Mouse (Mus musculus) lung, postnatal 14 days (tissue): Measurements from ENCODE around the gene Rpl35a.
"Not testable (repeated sequence)": the region's sequence is repeated elsewhere in the genome, so short reads cannot be mapped to it uniquely, and the experiment has no call there.

Source experiments
- DNase-seq: peaks from one replicate; pipeline ENCODE4 v3.0.0; 2021

The Rpl35a gene

DNA sequence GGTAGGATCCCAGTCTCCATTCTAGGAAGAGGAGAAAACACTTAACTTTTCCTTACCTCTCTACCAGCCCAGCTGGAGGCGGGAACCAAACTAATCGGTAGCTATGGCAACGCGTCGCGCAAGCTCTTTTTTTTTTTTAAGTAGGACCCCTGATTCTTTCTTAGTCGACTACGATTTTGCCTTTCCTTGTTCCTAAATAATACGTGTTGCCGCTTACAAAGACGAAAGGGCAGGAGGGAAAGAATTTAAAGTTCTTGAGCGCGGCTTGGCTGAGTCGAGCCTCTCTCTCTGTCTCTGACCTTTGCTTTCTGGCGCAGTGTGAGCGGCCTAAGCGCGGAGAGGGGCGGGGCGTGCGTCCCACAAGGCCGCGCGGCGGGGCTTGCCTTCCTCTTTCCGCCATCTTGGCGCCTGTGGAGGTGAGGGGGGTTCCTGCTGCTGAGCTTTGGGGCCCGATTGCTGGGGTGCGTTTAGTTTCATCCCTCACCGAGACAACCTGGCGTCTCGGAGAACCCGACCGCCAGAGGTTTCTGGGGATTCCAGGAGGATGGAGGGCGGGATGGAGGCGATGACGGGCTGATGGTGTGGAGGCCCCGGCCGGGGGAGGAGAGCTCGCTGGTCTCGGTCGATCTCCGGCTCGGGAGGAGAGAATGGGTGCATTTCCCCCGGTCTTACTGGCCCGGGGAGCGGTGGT lies at the start of gene Rpl35a, which contains the start of gene Iqcg:
Gene Rpl35a (plus strand): TSS at position 359 of the 691 bp plus-strand sequence.
Gene Iqcg (minus strand): TSS at position 124 of the 691 bp plus-strand sequence.
- peak; percentile 88 for DNase-seq

DNA sequence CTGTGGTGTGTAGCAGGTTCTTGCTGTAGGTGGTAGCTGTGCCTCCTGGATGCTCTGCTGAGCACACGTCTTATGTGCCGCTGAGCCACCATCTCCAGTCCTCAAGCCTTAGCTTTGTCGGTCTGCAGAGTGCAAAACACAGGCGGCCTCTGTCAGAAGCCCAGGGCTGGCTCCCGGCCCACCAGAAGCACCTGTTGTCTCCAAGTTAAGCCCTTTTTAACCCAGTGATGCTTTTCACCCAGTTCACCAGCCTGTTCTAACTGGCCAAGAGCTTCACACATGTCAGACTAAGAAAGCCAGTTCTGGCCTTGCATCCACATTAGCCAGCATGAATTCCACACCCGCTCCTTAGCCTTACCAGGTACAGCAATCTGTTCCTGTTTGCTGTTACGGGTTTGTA lies 49.4 kb upstream of the Rpl35a start:
- DNase-seq: no peak

DNA sequence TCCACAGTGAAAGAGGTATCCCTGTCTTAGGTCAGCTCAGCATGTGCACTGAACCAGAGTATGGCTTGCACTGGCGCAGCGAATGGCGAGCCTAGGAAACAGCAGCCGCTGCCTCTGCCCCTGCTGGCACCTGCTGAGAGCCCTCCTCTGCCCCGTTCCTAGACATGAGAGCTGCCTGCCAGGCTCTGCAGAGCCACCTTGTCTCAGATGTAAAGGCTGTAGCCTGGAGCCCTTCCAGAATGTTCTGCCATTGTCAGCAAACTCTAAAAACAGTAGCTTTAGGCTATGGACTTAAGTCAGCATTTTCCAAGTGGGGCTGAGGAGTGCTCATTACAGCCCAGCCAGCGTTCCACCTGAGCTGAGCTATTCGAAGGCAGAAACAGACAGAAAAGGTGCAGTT lies 48.8 kb upstream of the Rpl35a start:
- DNase-seq: no peak

DNA sequence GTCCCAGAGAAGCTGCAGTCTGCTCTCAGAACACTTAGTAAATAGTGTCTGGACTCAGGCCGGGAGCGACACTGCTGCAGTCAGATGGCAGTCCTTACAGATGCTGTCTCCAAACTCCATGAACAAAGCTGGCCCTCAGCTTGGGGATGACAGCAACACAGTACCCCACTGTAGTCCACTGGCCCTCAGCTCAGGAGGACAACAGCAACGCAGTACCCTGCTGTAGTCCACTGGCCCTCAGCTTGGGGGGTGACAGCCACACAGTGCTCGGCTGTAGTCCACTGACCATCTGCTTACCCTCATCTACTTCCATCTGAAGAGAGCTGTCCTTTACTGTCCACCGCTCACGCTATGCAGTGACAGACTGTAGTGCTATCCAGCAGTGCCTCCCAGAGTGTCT lies 46.1 kb upstream of the Rpl35a start:
- no peak for DNase-seq

DNA sequence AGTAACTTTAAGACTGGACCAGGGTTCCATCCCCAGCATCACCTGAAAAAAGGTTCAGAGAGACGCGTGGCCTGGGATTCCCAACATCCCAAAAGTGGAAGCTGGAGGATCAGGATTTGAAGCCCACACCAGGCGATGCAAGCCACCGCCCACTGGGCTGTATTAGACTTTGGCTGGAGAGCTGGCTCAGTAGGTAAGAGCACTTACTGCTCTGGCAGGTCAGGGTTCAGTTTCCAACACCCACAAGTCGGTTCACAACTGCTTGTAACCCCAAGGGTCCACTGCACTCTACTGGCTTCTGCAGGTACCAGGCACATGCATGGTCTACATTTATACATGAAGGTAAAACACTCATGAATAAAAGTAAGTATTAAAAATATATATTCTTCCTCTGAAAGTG lies 42.5 kb upstream of the Rpl35a start:
- DNase-seq: no peak

DNA sequence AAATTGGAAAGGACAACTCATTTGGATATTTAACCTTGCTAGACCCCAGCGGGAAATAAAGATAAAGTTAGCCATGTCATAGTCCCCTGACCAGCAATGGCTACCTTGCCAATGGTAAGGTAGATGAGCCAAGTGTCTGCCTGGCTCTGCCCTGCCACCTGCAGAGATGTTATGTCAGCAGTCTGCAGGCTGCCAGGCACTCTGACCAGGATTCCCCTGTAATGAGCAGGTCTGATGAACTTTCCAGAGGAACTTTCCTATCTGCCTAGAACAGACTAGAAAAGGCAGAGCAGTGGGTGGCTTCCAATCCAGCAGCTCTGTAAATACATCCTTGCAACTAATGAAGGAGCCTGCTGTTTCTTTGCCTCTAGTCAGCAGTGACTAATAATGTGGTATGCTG lies 41.3 kb upstream of the Rpl35a start:
- no peak for DNase-seq

DNA sequence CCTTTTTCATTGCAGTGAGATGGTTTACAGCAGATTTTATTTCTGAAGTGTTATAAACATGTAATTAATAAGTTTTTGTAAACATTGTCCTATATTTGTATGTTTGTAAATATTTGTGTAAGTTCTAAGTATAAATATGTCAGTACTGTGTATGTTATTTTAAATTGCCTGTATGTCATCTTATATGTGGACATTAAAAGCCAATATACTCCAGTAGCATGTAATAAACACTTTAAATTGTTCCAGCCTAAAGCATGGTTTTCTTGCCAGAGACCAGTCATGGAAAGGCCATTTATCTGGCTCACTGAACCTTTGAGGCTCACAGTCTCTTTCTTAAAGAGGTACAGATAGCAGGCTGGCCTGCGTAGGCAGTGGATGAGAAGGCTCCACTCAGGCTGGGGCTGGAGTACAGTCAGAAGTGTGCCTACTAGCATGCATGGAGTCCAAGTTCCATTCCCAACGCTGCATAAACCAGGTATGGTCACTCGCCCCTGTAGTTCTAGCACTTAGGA lies 40.8 kb upstream of the Rpl35a start:
- DNase-seq: no peak

DNA sequence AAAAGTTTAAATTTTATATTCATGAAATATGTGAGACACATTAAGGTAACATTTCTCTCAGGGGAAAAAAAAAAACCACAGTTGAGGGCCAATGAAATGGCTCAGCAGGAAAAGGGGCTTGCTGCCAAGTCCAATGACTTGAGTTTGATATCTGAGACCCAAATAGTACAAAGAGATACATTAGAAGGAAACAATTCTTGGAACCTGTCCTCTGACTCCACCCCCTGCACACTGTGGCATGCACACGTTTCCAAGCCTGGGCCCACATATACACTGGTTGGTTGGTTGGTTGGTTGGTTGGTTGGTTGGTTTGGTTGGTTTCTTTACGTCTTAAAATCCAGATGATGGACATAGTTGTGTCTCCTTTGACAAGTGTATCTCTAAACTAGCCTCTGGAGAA lies 40.3 kb upstream of the Rpl35a start:
- no peak for DNase-seq

DNA sequence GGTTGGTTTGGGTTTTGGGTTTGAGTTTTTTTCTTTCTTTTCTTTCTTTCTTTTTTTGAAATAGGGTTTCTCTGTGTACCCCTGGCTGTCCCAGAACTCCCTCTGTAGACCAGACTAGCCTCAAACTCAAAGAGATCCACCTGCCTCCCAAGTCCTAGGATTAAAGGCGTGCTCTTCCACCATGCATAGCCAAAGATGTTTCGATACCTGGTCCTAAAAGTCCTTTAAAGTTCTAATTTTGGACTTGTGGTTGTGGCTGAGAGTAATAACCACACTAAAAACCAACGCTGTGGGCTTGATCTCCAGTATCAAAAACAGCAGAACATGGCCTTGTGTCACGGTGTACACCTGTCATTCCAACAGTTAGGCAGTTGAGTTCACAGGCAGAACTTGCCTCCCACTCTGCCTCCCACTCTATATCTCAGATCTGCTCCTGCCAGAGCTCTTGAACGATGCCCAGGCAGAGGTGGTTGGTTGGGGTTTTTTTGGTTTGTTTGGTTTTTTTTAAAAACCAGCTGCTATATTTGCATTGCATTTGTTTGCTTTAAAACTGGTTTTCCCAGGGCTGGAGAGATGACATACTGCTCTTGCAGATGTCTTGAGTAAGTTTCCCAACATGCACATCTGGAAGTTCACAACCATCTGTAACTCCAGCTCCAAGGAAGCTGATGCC lies 38.4 kb upstream of the Rpl35a start:
- no peak for DNase-seq

DNA sequence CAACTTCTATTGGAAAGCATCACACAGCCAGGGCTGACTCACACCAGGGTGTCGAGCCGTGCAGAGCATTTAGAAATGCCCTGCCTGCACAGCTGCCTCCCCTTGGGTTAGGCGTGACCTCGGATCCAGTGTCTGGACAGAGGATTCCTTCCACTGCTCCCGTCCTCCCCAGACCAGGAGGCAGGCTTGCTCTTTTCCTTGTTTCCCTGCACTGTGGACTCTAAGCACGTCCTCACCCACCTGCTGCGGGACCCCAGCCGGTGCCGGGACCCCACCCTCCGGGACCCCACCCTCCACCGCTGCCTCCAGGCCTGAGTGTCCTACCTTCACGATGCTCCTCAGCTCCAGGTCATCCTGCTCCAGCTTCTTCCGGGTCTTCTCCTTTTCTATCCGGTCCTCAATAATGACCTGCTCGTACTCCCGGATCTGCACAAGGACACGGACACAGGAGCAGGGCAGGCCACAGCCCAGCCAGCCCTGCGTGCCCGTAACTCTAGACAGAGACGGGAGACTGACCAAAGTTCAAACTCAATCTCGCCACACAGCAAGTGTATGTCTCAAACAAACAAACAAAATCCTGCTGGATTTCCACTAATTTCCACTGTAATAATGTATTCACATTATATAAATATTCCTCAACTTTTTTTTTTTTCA lies 37.0 kb upstream of the Rpl35a start:
- DNase-seq: no peak

DNA sequence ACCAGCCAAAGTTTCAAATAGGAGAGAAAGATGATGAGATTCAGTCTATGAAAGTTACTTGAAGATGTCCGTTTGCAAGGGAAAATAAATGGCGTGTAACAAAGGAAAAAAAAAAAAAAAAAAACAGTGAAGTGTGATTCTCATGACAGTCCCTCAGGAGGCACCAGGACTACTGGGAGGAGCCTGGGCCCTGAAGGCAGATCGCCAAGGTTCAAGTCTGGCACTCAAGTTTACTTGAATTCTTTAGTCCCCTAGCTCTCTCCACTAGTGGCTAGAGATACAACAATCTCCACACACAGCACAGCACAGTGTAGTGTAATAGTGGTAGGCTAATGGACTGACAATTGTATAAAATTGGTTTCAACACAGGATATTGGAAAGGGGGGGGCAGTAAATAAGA lies 34.9 kb upstream of the Rpl35a start:
- DNase-seq: peak; percentile 52

DNA sequence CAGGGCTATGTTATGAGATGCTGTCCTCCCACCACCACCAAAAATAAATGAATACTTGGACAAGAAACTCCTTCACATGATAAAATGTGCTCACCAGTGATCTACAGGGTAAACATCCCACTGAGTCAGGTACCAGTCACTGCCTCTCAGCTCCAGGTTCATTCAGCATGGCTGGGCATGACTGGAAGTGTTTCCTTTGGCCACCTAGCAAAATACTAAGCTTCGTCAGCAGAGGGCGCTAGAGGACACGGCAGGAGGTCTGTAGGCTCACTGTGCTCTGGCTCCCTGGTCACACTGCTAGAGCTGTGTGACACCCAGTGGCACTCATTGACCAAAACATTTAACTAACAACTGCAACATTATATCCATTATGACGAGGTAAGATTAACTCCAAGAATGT lies 32.5 kb upstream of the Rpl35a start:
- peak; percentile 94 for DNase-seq

DNA sequence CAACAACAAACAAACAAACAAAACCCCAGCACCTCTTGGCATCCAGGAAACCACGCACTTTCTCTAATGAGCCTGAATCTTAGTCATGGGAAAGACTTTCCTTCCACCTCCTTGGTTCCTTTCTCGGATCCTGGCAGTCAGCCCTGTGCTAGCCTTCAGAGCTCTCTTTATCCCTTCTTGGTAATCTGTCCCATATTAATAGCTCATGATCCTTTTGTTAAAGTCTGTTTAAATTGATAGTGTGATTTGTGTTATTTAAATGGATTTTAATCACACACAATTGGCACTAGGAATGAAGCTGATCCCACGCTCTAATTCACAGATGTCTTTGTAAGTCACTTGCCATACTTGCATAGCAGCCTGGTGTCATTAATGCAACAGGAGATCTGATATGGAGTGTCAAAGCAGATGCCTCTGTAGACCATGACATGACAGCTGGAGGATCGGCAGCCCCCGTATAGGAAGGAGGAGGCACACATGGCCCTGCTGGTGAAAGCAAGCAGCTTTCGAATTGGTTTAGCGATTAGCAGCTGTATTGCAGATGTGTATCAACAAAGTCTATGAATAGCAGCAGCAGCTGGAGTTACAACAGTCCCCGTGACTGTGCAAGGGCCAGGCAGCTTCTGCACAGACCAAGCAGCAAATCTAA lies 31.7 kb upstream of the Rpl35a start:
- no peak for DNase-seq

DNA sequence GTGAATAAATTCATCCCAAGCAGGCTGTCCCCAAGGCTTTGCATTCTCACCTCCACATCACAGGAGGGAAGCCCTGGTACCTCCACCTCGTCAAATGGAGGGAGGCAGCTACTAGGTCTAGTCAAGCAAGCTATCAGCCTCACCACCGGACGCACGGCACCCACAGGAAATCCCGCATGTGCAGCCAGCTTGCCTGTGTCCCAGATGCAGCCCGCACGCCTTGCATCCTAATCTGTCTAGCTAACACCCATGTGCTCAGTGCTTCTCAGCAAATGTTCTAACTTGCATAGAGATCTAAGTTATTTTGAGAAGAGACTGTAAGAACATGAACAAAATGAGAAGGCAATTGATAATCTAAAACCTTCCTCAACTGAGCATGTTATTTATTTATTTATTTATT lies 29.9 kb upstream of the Rpl35a start:
- DNase-seq: no peak

DNA sequence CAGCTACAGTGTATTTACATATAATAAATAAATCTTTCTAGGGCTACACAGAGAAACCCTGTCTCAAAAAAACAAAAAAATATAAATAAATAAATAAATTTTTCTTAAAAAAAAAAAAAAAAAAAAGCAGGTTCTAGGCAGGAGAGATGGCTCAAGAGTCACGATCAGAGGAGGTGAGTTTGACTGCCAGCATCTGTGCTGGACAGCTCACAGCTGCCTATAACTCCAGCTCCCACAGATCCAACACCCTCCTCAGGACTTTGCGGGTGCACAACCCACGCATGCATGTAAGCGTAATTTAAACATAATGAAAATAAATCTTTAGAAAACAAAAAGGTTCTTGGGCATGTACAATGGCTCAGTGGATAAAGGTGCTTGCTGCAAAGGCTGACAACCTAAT lies 20.2 kb upstream of the Rpl35a start:
- DNase-seq: peak; percentile 33

DNA sequence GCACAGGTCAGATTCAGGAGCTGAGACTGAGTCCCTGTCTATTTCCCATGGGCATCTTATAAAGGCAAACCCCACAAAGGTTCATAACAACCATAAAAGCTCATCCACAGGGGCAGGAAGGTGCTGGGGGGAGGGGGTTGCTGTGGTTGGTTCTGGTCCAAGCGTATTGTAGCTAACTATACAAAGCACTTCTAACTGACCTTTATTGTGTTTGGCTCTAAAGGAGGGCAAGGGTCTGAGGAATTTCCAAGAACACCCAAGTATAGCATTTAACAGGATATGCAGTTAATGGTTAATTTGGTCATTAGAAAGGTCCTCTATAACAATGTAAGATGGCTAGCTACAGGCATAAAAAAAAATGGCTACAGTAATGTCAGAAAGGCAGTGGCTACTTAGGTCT lies 13.6 kb upstream of the Rpl35a start:
- no peak for DNase-seq

DNA sequence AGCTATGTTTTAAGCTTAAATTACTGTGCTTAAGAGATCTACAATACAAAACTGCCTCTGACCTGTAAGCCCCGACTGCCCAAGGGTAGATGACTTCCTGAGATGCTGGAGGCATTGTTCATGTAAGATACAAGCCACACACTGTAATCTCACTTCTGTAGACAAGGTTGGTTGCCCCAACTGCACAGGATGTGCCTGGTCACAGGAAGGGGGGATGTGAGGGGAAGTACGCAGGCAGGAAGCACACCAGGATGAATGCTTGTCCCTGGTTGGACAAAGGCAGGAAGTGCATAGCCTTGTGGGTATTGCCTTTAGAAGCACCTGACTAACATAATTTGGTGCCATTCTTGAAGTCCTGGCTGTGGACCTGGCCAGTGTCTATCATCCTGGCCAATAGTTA lies 13.0 kb upstream of the Rpl35a start:
- no peak for DNase-seq

DNA sequence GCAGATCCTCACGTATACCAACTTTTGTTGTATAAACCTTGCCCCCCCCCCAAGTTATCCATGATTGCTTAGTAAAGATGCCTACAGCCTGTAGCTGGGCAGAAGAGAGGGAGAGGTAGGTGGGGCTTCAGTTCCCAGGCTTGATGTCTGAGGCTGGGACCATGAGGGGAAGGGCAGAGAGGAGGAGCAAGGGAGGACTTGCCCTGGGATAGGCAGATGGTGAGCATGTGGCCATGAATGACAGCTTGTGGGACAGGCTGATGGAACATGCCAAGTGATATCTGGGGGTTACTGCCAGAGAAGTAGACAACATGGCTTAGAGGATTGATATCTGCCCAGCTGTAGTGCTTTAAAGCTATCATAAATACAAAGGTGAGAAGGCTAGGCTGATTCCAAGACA lies 8.2 kb upstream of the Rpl35a start:
- DNase-seq: no peak

DNA sequence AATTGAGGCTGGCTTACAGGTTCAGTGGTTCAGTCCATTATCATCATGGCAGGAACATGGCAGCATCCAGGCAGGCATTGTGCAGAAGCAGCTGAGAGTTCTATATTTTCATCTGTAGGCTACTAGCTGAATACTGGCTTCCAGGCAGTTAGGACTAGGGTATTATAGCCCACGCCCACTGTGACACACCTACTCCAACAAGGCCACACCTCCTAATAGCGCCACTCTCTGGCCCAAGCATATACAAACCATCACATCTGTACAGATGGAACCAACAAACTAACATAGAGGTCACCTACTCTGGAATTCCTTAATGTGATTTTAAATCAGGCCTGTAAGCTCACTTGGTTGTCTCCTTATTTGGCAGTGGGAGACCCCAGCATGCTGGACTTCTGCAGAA lies 7.6 kb upstream of the Rpl35a start:
- no peak for DNase-seq

DNA sequence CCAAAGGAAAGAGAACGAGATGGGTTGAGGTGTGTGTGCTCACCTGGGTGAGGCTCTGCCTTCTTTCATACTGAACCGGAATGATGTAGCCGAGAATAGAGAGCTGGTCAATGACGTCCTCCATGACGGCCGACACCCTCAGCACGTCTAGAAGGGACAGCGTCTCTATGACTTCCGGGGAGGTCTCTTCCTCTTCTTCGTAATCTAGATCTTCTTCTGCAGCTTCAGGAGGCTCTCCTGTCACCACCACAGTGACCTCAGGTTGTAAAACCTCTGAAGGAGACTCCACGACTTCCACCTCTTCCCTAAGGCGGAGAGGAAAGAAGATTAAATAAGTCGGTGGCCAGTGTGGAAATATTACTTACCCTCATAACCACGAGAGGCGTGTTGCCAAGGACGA lies 6.4 kb upstream of the Rpl35a start:
- no peak for DNase-seq

DNA sequence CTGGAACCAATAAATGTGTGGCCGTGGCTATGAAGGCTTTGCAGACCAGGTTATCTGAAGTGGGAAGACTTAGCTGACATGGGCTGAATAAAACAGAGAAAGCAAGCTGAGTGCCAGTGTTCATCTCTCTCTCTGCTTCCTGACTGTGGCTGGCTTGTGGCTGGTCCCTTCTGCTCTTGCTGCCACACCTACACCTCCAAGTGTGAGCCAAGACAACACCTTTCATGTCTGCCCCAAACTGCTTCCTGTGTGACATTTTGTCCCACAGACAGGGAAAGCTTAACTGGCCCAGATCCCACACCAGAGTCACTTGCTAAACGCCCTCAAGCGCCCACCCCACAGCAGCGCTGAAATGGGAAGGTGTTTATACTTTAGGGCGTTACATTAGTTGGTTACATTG lies 3.1 kb upstream of the Rpl35a start:
- DNase-seq: no peak

DNA sequence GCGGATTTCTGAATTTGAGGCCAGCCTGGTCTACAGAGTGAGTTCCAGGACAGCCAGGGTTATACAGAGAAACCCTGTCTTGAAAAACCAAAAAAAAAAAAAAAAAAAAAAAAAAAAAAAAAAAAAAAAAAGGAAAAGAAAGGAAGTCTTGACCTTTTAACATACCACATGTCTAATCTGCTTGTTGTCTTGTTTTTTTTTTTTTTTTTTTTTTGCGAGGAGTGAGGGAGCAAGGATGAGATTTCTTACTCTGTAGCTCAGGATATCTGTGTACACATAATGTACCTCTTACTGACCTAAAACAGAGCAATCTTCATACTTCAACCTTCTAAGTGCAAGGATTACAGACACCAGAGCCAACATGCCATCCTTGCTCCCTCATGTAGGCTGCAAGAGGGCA lies 1.3 kb upstream of the Rpl35a start:
- DNase-seq: not testable (repeated sequence)

DNA sequence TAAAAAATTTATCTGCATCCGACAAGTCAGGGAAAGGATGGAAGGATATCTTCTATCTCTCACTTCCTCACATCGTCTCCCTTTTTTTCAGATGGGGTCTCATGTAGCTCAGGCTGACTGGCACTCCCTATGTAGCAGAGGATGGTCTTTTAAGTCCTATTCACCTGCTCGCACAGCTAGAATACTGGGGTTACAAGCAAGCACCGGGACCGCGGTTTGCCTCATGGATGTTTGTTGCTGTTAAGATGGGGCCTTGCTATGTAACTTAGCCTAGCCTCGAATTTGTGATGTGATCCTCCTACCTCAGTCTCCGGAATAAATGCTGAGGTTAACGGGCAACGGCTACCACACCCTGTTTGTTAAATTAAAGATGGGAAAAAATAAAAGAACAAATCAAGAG lies 598 bp upstream of the Rpl35a start:
- no peak for DNase-seq

DNA sequence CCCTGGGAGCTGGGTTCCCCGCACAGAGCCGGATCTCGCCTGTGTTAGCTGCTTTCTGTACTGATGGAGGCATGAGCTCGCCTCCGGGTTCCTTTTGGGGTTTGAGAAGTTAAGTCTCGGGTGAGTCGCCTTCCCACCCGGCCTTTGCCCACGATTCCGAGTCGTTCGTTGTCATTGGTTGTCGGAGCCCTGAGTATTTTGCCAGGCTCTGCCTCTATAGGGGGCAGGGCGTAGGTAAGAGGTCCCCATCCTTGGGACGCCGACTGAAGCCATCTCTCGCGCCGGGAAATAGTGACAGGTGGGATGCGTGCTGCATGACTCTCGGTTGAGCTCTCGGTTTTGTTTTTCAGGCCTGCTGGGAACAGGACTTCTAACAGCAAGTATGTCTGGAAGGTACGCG lies 533 bp downstream of the Rpl35a start:
- DNase-seq: no peak
